Mouse (Mus musculus): ENCODE data around the gene Cryba4.

GRCm38 (mm10) chr5:112275021-112275804 lies 22.9 kb upstream of the Cryba4 start:
- TF ChIP-seq MAZ (IDR thresholded peaks at IDR 0.05; ENCODE audit: low read depth, low read length) (no peak), CTCF (conservative IDR thresholded peaks at IDR 0.05 in 1 of 2, IDR thresholded peaks at IDR 0.05 in 1 of 2; ENCODE audit: low read depth in 2 of 2, low read length in 2 of 2) (no peak), MAFK (IDR thresholded peaks at IDR 0.05; ENCODE audit: insufficient replicate concordance, low read length) (no peak)
